Mouse (Mus musculus): ENCODE results near the gene Mink1. TPM values are rescaled to one million over a fixed set of nuclear protein-coding genes. Genes with fewer than 3 reads are reported as not detected.
"Not testable (repeated sequence)": the region's sequence is repeated elsewhere in the genome, so short reads cannot be mapped to it uniquely, and the experiment has no call there.

The Mink1 gene
- polyA plus RNA-seq, 1 experiment from 2014 or later, result 8.5 TPM

- ATAC-seq (ENCODE audit: low FRiP score, low TSS enrichment) (peak; percentile 54), DNase-seq (ENCODE audit: low spot score) (peak; percentile 29)
- H3K27ac ChIP-seq (replicated peaks), result peak overlapping the region; percentile 85
- no peaks in the 10 kb centered on the region for H3K36me3 ChIP-seq (ENCODE audit: control insufficient read depth, insufficient read depth, low read length)
- H3K27me3 ChIP-seq (ENCODE audit: control insufficient read depth, insufficient read depth, low read length), result no peaks in the 10 kb centered on the region
- peak overlapping the region; percentile 57 for H3K4me2 ChIP-seq (replicated peaks; ENCODE audit: low read depth)
- H3K9me3 ChIP-seq (ENCODE audit: control insufficient read depth, low read length), result no peaks in the 10 kb centered on the region
- peak overlapping the region; percentile 70 for H3K9ac ChIP-seq (ENCODE audit: low read length)
- 17% methylated on average over 40 of the region's 41 CpGs for WGBS
- no peaks in the 10 kb centered on the region for H3K4me1 ChIP-seq (replicated peaks; ENCODE audit: control insufficient read depth, insufficient read depth)
- peak; percentile 52 for TF ChIP-seq CTCF (IDR thresholded peaks at IDR 0.05; ENCODE audit: low read depth)
- TF ChIP-seq EP300 (optimal IDR thresholded peaks at IDR 0.05), result no peak
- peak overlapping the region; percentile 37 for H3K4me3 ChIP-seq (ENCODE audit: low read depth, low read length)
Observed at GRCm38 (mm10) chr11:70520178-70520769, 42.4 kb upstream of the Mink1 start.

- TF ChIP-seq CTCF (IDR thresholded peaks at IDR 0.05; ENCODE audit: low read depth), result peak; percentile 20
- H3K4me1 ChIP-seq (replicated peaks; ENCODE audit: control insufficient read depth, insufficient read depth); H3K4me3 ChIP-seq (ENCODE audit: low read depth, low read length); DNase-seq (ENCODE audit: low spot score); H3K27me3 ChIP-seq (ENCODE audit: control insufficient read depth, insufficient read depth, low read length); H3K9me3 ChIP-seq (ENCODE audit: control insufficient read depth, low read length); H3K4me2 ChIP-seq (replicated peaks; ENCODE audit: low read depth); H3K9ac ChIP-seq (ENCODE audit: low read length); H3K36me3 ChIP-seq (ENCODE audit: control insufficient read depth, insufficient read depth, low read length); ATAC-seq (ENCODE audit: low FRiP score, low TSS enrichment); H3K27ac ChIP-seq (replicated peaks): not testable (repeated sequence)
- WGBS, result 85% methylated on average over 8 of the region's 8 CpGs
Observed at GRCm38 (mm10) chr11:70523306-70523989, 39.2 kb upstream of the Mink1 start.

GRCm38 (mm10) chr11:70524782-70525181 is 37.9 kb upstream of the Mink1 start:
- ATAC-seq (ENCODE audit: low FRiP score, low TSS enrichment), result peak; percentile 29

GRCm38 (mm10) chr11:70525184-70525678 is 37.5 kb upstream of the Mink1 start, which contains the start of gene Psmb6:
Gene Psmb6, plus strand, starts transcription at chr11:70525367.
- TF ChIP-seq EP300 (optimal IDR thresholded peaks at IDR 0.05), result no peak
- no peak for TF ChIP-seq CTCF (IDR thresholded peaks at IDR 0.05; ENCODE audit: low read depth)
- peak; percentile 93 for ATAC-seq (ENCODE audit: low FRiP score, low TSS enrichment)
- under 1% methylated on average over 25 of the region's 26 CpGs for WGBS
- peak within 1 kb of the TSS; percentile 73 for H3K9ac ChIP-seq (ENCODE audit: low read length)
- peak within 1 kb of the TSS; percentile 64 for H3K4me2 ChIP-seq (replicated peaks; ENCODE audit: low read depth)
- H3K27ac ChIP-seq (replicated peaks), result no peak within 1 kb of the TSS
- H3K9me3 ChIP-seq (ENCODE audit: control insufficient read depth, low read length), result no peaks in the 10 kb centered on the region
- peaks cover 9% of the 10 kb centered on the region; the same call in 1 of the 2 replicates for H3K36me3 ChIP-seq (ENCODE audit: control insufficient read depth, insufficient read depth, low read length)
- H3K27me3 ChIP-seq (ENCODE audit: control insufficient read depth, insufficient read depth, low read length), result no peaks in the 10 kb centered on the region
- no peaks in the 10 kb centered on the region for H3K4me1 ChIP-seq (replicated peaks; ENCODE audit: control insufficient read depth, insufficient read depth)
- peak; percentile 91 for DNase-seq (ENCODE audit: low spot score)
- peak within 1 kb of the TSS; percentile 68 for H3K4me3 ChIP-seq (ENCODE audit: low read depth, low read length)

More at GRCm38 (mm10) chr11:70524782-70525181, 37.9 kb upstream of the Mink1 start:
- H3K4me3 ChIP-seq (ENCODE audit: low read depth, low read length), result peak overlapping the region; percentile 27
- no peaks in the 10 kb centered on the region for H3K9me3 ChIP-seq (ENCODE audit: control insufficient read depth, low read length)
- no peak overlapping the region for H3K9ac ChIP-seq (ENCODE audit: low read length)
- DNase-seq (ENCODE audit: low spot score), result no peak
- WGBS, result 3% methylated on average over 8 of the region's 8 CpGs
- H3K27me3 ChIP-seq (ENCODE audit: control insufficient read depth, insufficient read depth, low read length), result no peaks in the 10 kb centered on the region
- H3K27ac ChIP-seq (replicated peaks), result no peak overlapping the region
- peaks cover 9% of the 10 kb centered on the region; the same call in 1 of the 2 replicates for H3K36me3 ChIP-seq (ENCODE audit: control insufficient read depth, insufficient read depth, low read length)
- TF ChIP-seq CTCF (IDR thresholded peaks at IDR 0.05; ENCODE audit: low read depth) (no peak), EP300 (optimal IDR thresholded peaks at IDR 0.05) (no peak)
- no peaks in the 10 kb centered on the region for H3K4me1 ChIP-seq (replicated peaks; ENCODE audit: control insufficient read depth, insufficient read depth)
- H3K4me2 ChIP-seq (replicated peaks; ENCODE audit: low read depth), result peak overlapping the region; percentile 44

GRCm38 (mm10) chr11:70525726-70526125 is 37.0 kb upstream of the Mink1 start:
- ATAC-seq (ENCODE audit: low FRiP score, low TSS enrichment), result peak; percentile 55
- H3K4me3 ChIP-seq (ENCODE audit: low read depth, low read length), result peak overlapping the region; percentile 68
- no peaks in the 10 kb centered on the region for H3K9me3 ChIP-seq (ENCODE audit: control insufficient read depth, low read length)
- no peaks in the 10 kb centered on the region for H3K4me1 ChIP-seq (replicated peaks; ENCODE audit: control insufficient read depth, insufficient read depth)
- peaks cover 9% of the 10 kb centered on the region; the same call in 1 of the 2 replicates for H3K36me3 ChIP-seq (ENCODE audit: control insufficient read depth, insufficient read depth, low read length)
- DNase-seq (ENCODE audit: low spot score), result no peak
- H3K4me2 ChIP-seq (replicated peaks; ENCODE audit: low read depth), result peak overlapping the region; percentile 64
- peak overlapping the region; percentile 73 for H3K9ac ChIP-seq (ENCODE audit: low read length)
- TF ChIP-seq CTCF (IDR thresholded peaks at IDR 0.05; ENCODE audit: low read depth) (no peak), EP300 (optimal IDR thresholded peaks at IDR 0.05) (no peak)
- no peak overlapping the region for H3K27ac ChIP-seq (replicated peaks)
- WGBS, result 1% methylated on average over 12 of the region's 12 CpGs
- H3K27me3 ChIP-seq (ENCODE audit: control insufficient read depth, insufficient read depth, low read length), result no peaks in the 10 kb centered on the region
